Mouse (Mus musculus): ENCODE data around the gene Zbtb7b. TPM values are rescaled to one million over a fixed set of nuclear protein-coding genes. Genes with fewer than 3 reads are reported as not detected.

The Zbtb7b gene
- polyA plus RNA-seq, 1 experiment from 2014 or later = 4.8 TPM

DNA sequence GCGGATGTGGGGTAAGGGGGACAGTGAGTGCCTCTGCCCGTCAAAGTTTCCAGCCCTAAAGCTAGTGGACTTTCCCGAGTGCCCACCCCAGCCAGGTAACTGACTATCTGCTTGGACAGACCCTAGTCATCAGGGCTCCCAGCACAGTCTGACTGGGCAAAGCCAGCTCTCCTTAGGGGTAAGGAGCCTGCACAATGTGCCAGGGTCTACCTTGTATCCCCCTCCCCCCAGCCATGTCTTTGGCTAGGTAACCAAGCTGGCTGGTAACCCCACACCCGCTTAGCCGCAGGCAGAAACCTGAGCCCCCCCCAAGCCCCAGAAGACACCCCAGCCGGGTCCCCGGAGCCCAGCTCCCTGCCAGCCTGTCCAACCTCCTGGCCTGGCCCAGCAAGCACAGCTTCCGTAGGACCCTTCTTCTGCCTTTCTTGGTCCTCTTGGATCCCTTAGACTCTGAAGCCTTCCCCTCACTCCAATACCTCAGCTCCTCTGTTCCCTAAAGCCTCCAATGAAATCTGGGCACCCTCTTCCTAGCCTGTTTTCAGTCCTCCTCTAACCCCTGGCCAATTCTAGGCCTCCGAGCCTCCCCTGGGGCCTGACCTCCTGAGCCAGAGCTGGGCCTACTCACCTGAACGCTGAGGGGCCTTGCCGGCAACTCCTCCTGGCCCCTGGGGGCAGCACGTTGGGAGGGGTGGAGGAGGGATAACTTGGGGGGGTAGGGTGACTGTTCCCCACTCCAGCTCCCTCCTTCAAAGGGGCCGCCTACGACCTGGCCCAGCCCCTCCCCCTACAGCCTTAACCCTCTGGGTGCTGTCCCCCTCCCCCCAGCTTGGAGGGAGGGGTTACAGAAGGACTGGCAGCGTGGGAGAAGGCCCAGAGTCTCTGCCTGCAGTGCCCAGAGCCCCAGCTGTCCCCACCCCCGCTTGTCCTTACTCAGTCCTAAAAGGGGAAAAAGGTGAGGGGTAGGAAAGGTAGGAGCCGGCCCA is 7.8 kb downstream of the Zbtb7b start:
- H3K4me3 ChIP-seq (ENCODE audit: low read length) = peak overlapping the region; percentile 1; the same call in 1 of the 2 replicates
- H3K9ac ChIP-seq (ENCODE audit: low read length) = peak overlapping the region; percentile 49
- peak overlapping the region; percentile 13 for H3K4me2 ChIP-seq (ENCODE audit: low read depth, low read length)
- H3K27me3 ChIP-seq (ENCODE audit: control insufficient read depth, insufficient read depth, low read depth, low read length) = no peaks in the 10 kb centered on the region
- H3K9me3 ChIP-seq (ENCODE audit: control insufficient read depth, low read length) = no peaks in the 10 kb centered on the region
- H3K27ac ChIP-seq (ENCODE audit: low read length) = no peak overlapping the region
- peaks cover 55% of the 10 kb centered on the region for H3K4me1 ChIP-seq (replicated peaks; ENCODE audit: control insufficient read depth, insufficient read depth, low read length)
- ATAC-seq (ENCODE audit: low read depth) = no peak
- WGBS = 58% methylated on average over 17 of the region's 17 CpGs
- H3K36me3 ChIP-seq (ENCODE audit: control insufficient read depth, insufficient read depth, low read length) = no peaks in the 10 kb centered on the region

DNA sequence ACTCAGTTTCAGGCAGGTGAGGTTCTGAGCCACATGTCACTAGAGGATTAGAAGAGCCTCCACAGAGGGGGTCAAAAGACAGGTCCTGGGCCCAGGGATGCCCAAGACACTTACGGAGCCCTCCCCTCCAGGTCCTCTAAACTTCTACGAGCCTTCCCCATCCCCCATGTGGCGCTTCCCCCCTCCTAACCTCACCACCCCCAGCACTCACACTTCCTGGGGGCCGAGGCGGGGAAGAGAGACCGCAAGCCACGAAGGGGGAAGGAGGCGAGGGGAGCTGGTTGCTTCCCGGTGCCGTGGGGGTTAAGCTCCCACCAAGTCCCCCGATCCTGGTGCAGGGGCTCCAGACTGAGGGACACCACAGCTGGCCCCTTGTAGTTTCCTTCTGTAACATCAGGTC is 9.1 kb downstream of the Zbtb7b start:
- H3K4me3 ChIP-seq (ENCODE audit: low read length) = no peak overlapping the region
- peaks cover 42% of the 10 kb centered on the region for H3K4me1 ChIP-seq (replicated peaks; ENCODE audit: control insufficient read depth, insufficient read depth, low read length)
- H3K9me3 ChIP-seq (ENCODE audit: control insufficient read depth, low read length) = no peaks in the 10 kb centered on the region
- H3K9ac ChIP-seq (ENCODE audit: low read length) = 0 out of 2 replicates have a peak overlapping the region, but pooled peaks have one; percentile 16
- ATAC-seq (ENCODE audit: low read depth) = no peak
- H3K27me3 ChIP-seq (ENCODE audit: control insufficient read depth, insufficient read depth, low read depth, low read length) = no peaks in the 10 kb centered on the region
- H3K27ac ChIP-seq (ENCODE audit: low read length) = no peak overlapping the region; the same call in 1 of the 2 replicates
- WGBS = 34% methylated on average over 8 of the region's 11 CpGs
- H3K36me3 ChIP-seq (ENCODE audit: control insufficient read depth, insufficient read depth, low read length) = 0 out of 2 replicates have a peak, but pooled peaks cover 5% of the 10 kb centered on the region
- no peak overlapping the region for H3K4me2 ChIP-seq (ENCODE audit: low read depth, low read length)

DNA sequence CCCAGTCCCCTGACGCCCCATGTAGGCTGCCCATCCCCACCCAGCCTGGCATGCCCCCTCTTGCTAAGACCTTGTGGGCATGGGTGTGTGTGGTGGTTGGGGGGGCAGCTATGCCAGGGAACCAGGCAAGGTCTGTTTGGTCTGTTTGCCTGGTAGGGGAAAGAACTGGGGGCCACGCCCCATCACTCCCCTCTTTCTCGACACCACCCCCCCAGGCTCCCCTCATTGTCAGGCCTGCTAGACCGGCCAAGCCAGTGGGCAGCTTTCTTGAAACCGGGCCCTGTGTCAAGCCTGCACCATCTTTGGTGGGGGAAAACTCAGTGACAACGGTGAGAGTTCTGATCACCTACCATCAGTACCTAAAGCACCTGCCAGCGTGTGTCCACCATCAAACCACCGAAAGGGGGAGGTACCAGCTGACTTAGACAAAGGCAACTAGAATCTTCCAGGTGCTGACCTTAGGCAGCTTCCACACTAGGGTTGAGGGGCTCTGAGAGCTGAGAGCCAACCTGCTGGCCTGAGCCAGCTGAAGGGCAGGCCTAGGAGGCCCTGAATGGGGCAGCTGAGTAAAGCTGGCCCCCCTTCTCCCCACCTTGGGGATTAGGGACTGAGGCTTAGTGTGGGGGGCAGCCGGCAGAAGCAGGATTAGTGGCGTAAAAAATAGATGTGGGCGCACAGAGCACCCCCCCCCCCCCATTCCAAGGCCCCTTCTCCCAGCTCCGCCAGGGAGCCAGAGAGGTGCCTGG is 10.1 kb downstream of the Zbtb7b start:
- 58% methylated on average over 11 of the region's 12 CpGs for WGBS
- H3K4me1 ChIP-seq (replicated peaks; ENCODE audit: control insufficient read depth, insufficient read depth, low read length) = peaks cover 36% of the 10 kb centered on the region
- H3K4me3 ChIP-seq (ENCODE audit: low read length) = no peak overlapping the region
- peak; percentile 8; the same call in 1 of the 2 replicates for ATAC-seq (ENCODE audit: low read depth)
- peaks cover 10% of the 10 kb centered on the region for H3K36me3 ChIP-seq (ENCODE audit: control insufficient read depth, insufficient read depth, low read length)
- no peaks in the 10 kb centered on the region for H3K27me3 ChIP-seq (ENCODE audit: control insufficient read depth, insufficient read depth, low read depth, low read length)
- H3K9ac ChIP-seq (ENCODE audit: low read length) = peak overlapping the region; percentile 25
- no peak overlapping the region for H3K4me2 ChIP-seq (ENCODE audit: low read depth, low read length)
- peak overlapping the region; percentile 56 for H3K27ac ChIP-seq (ENCODE audit: low read length)
- no peaks in the 10 kb centered on the region for H3K9me3 ChIP-seq (ENCODE audit: control insufficient read depth, low read length)

DNA sequence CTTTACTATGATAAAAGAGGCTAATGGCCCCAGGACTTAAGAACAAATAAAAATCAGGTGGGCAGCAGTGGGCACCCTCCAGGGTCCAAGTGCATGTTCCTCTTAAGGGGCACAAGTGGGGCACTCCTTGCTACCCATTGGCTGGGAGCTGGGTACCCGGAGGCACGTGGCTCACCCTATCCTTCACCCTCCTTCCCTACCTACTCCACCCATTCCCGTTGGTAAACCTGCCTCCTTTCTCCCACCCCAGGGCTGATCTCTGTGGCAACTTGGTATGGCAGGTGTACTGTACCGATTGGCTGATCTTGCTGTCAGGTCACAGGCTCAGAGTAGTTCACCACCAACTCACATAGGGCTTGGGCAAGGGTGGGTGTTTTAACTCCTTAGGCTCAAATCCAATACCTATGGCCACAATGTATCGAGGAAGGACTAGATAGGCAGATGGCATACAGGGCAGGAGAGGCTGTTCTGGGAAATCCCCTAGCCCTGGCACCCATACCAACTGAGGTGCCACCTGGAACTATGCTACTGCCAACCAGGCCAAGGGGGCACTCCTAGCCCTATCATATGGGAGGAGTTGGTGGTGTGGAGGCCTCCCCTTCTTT is 10.8 kb downstream of the Zbtb7b start:
- peaks cover 40% of the 10 kb centered on the region for H3K4me1 ChIP-seq (replicated peaks; ENCODE audit: control insufficient read depth, insufficient read depth, low read length)
- no peaks in the 10 kb centered on the region for H3K9me3 ChIP-seq (ENCODE audit: control insufficient read depth, low read length)
- no peaks in the 10 kb centered on the region for H3K27me3 ChIP-seq (ENCODE audit: control insufficient read depth, insufficient read depth, low read depth, low read length)
- peaks cover 13% of the 10 kb centered on the region for H3K36me3 ChIP-seq (ENCODE audit: control insufficient read depth, insufficient read depth, low read length)
- ATAC-seq (ENCODE audit: low read depth) = peak; percentile 41
- WGBS = 67% methylated on average over 5 of the region's 5 CpGs
- no peak overlapping the region for H3K4me3 ChIP-seq (ENCODE audit: low read length)
- H3K4me2 ChIP-seq (ENCODE audit: low read depth, low read length) = no peak overlapping the region
- no peak overlapping the region for H3K9ac ChIP-seq (ENCODE audit: low read length)
- peak overlapping the region; percentile 7 for H3K27ac ChIP-seq (ENCODE audit: low read length)

DNA sequence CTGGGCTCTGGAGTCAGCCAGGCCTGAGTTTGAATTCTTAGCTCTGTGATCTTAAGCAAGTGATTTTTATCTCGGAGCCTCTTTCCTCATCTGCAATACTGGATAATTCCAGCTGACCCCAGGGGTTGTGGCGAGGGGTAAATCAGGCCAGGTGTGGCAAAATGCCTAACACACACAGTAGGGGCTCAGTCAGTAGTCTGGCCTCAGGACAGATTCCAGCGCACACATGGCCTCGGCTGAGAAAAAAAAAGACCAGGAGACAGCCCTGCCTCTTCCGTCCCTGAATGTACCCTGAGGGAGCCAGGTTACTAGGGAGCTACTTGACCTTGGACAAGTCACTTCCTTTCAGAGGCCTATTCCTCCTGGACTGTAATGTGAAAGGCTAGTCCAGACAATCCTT is 11.6 kb downstream of the Zbtb7b start:
- no peaks in the 10 kb centered on the region for H3K9me3 ChIP-seq (ENCODE audit: control insufficient read depth, low read length)
- WGBS = 80% methylated on average over 5 of the region's 5 CpGs
- no peak for ATAC-seq (ENCODE audit: low read depth)
- no peak overlapping the region for H3K4me2 ChIP-seq (ENCODE audit: low read depth, low read length)
- H3K9ac ChIP-seq (ENCODE audit: low read length) = no peak overlapping the region
- H3K36me3 ChIP-seq (ENCODE audit: control insufficient read depth, insufficient read depth, low read length) = peaks cover 13% of the 10 kb centered on the region
- H3K27me3 ChIP-seq (ENCODE audit: control insufficient read depth, insufficient read depth, low read depth, low read length) = no peaks in the 10 kb centered on the region
- H3K4me1 ChIP-seq (replicated peaks; ENCODE audit: control insufficient read depth, insufficient read depth, low read length) = peaks cover 41% of the 10 kb centered on the region
- peak overlapping the region; percentile 7; the same call in 1 of the 2 replicates for H3K27ac ChIP-seq (ENCODE audit: low read length)
- H3K4me3 ChIP-seq (ENCODE audit: low read length) = no peak overlapping the region

DNA sequence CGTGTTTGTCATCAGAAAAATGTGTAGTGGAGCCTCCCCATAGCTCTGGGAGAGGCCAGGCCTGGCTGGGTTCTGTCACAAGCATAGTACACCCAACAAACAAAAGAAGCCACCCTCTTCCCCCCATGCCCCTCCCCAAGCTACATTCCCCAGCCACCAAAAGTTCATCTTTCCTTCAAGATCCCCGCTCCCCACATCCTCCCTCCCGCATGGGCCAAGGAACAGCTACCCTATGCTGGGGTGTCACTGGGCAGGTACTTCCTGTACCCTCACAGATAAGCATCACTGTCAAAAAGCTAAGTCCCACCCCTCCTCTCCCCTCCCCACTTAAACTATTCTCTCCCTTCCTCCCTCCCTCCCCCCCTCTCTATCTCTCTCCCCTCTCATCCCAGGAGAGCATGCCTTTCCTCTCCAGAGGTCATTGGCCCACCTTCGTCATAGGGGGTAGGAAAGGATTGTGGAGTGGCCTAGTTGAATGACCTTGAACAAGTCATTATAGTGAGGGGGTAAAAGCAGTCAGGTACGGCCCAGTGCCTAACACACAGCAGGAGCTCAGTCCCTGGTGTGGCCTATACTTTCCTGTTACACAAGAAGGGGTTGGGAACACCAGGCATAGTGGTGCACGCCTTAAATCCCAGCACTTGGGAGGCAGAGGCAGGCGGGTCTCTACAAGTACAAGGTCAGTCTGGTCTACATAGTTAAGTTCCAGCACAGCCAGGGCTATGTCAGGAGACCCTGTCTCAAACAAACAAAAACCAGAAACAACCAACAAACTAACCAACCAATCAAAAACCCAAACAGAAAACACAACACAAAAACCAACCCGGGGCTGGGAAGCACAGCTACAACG is 12.3 kb downstream of the Zbtb7b start:
- no peak overlapping the region for H3K4me3 ChIP-seq (ENCODE audit: low read length)
- H3K9ac ChIP-seq (ENCODE audit: low read length) = no peak overlapping the region
- H3K27me3 ChIP-seq (ENCODE audit: control insufficient read depth, insufficient read depth, low read depth, low read length) = no peaks in the 10 kb centered on the region
- ATAC-seq (ENCODE audit: low read depth) = no peak
- no peaks in the 10 kb centered on the region for H3K9me3 ChIP-seq (ENCODE audit: control insufficient read depth, low read length)
- H3K36me3 ChIP-seq (ENCODE audit: control insufficient read depth, insufficient read depth, low read length) = peaks cover 13% of the 10 kb centered on the region
- WGBS = 85% methylated on average over 9 of the region's 9 CpGs
- H3K4me1 ChIP-seq (replicated peaks; ENCODE audit: control insufficient read depth, insufficient read depth, low read length) = peaks cover 38% of the 10 kb centered on the region
- no peak overlapping the region for H3K27ac ChIP-seq (ENCODE audit: low read length)
- H3K4me2 ChIP-seq (ENCODE audit: low read depth, low read length) = no peak overlapping the region

DNA sequence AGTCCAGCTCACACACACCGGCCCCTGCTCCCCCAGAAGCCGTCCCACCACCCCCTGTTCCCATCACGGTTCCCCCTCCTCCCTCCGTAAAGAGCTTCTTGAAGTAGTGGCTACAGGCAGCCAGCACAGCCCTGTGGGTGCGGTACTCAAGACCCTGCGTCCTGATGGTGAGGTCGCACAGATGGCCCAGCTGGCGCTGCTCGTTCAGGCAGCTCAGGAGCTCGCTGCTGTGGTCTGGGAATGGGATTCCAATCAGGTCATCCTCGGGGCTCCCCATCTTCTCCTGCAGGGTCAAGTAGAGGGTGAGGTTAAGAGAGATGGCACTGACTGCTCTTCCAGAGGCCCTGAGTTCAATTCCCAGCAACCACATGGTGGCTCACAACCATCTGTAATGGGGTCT is 13.3 kb downstream of the Zbtb7b start:
- H3K4me3 ChIP-seq (ENCODE audit: low read length) = no peak overlapping the region
- H3K9me3 ChIP-seq (ENCODE audit: control insufficient read depth, low read length) = no peaks in the 10 kb centered on the region
- H3K27me3 ChIP-seq (ENCODE audit: control insufficient read depth, insufficient read depth, low read depth, low read length) = no peaks in the 10 kb centered on the region
- H3K4me1 ChIP-seq (replicated peaks; ENCODE audit: control insufficient read depth, insufficient read depth, low read length) = peaks cover 35% of the 10 kb centered on the region
- no peak overlapping the region for H3K9ac ChIP-seq (ENCODE audit: low read length)
- WGBS = 65% methylated on average over 11 of the region's 11 CpGs
- ATAC-seq (ENCODE audit: low read depth) = no peak
- peaks cover 13% of the 10 kb centered on the region for H3K36me3 ChIP-seq (ENCODE audit: control insufficient read depth, insufficient read depth, low read length)
- no peak overlapping the region for H3K4me2 ChIP-seq (ENCODE audit: low read depth, low read length)
- H3K27ac ChIP-seq (ENCODE audit: low read length) = no peak overlapping the region

DNA sequence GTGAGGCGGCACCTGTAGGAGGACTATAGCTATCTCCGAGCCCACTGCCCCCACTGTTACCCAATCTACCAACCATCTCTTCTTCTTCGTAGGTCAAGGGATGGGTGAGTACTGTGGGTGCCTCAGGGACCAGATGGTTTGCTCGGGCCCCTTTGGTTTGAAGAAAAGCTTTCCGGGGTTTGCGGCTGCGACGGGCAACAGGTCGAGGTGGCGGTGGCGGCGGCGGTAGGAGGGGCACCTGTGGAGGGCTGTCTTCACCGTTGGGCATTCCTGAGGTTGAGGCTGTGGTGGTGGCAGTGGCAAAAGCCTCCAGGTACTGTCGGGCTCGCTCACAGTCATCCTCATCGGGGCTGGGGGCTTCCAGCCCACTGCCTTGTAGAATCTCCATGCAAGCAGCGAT is 13.9 kb downstream of the Zbtb7b start:
- peaks cover 13% of the 10 kb centered on the region for H3K36me3 ChIP-seq (ENCODE audit: control insufficient read depth, insufficient read depth, low read length)
- no peak overlapping the region for H3K27ac ChIP-seq (ENCODE audit: low read length)
- H3K9me3 ChIP-seq (ENCODE audit: control insufficient read depth, low read length) = no peaks in the 10 kb centered on the region
- WGBS = 88% methylated on average over 18 of the region's 18 CpGs
- no peak overlapping the region for H3K4me2 ChIP-seq (ENCODE audit: low read depth, low read length)
- H3K9ac ChIP-seq (ENCODE audit: low read length) = no peak overlapping the region
- no peak for ATAC-seq (ENCODE audit: low read depth)
- H3K4me1 ChIP-seq (replicated peaks; ENCODE audit: control insufficient read depth, insufficient read depth, low read length) = peaks cover 32% of the 10 kb centered on the region
- H3K27me3 ChIP-seq (ENCODE audit: control insufficient read depth, insufficient read depth, low read depth, low read length) = no peaks in the 10 kb centered on the region
- H3K4me3 ChIP-seq (ENCODE audit: low read length) = no peak overlapping the region

Measured in lung, embryonic 16.5 days (tissue).